Mouse (Mus musculus) layer of hippocampus, postnatal 25 days (tissue): ENCODE measurements around the gene Grin3b. TPM values are rescaled to one million over a fixed set of nuclear protein-coding genes. Genes with fewer than 3 reads are reported as not detected.
"Not testable (repeated sequence)": the region's sequence is repeated elsewhere in the genome, so short reads cannot be mapped to it uniquely, and the experiment has no call there.

Source experiments
- DNase-seq, 2 experiments: peaks; one replicate each; pipeline ENCODE4 v3.0.0; 2022; ENCODE audit warnings: mixed read lengths in 2 of 2, low spot score in 1 of 2; ENCODE audit errors: extremely low spot score in 1 of 2
- total RNA-seq, 2 experiments: library from RNA; stranded (reverse); gene quantifications; 2 replicates each; pipeline ENCODE4 v1.2.3; 2021

The Grin3b gene
- total RNA-seq, 2 experiments from 2014 or later = 0.12 to 0.15 TPM

- DNase-seq = no peak
Measured at GRCm38 (mm10) chr10:79934794-79935569, 35.5 kb upstream of the Grin3b start.

- DNase-seq = no peak
Measured at GRCm38 (mm10) chr10:79936284-79936910, 34.1 kb upstream of the Grin3b start.

GRCm38 (mm10) chr10:79936911-79937441 lies 33.5 kb upstream of the Grin3b start:
- DNase-seq = no peak

GRCm38 (mm10) chr10:79937775-79938526 lies 32.6 kb upstream of the Grin3b start:
- no peak for DNase-seq

GRCm38 (mm10) chr10:79940749-79941148 lies 29.8 kb upstream of the Grin3b start:
- DNase-seq = no peak

GRCm38 (mm10) chr10:79942988-79943387 lies 27.5 kb upstream of the Grin3b start:
- DNase-seq = no peak

- no peak for DNase-seq
Measured at GRCm38 (mm10) chr10:79943471-79943901, 27.0 kb upstream of the Grin3b start.

- DNase-seq = no peak
Measured at GRCm38 (mm10) chr10:79945507-79946234, 24.8 kb upstream of the Grin3b start.

- no peak for DNase-seq
Measured at GRCm38 (mm10) chr10:79946752-79947322, 23.7 kb upstream of the Grin3b start.

- no peak for DNase-seq
Measured at GRCm38 (mm10) chr10:79947502-79947901, 23.0 kb upstream of the Grin3b start.

- no peak for DNase-seq
Measured at GRCm38 (mm10) chr10:79949873-79950272, 20.6 kb upstream of the Grin3b start.

- no peak for DNase-seq
Measured at GRCm38 (mm10) chr10:79950661-79951060, 19.9 kb upstream of the Grin3b start.

GRCm38 (mm10) chr10:79953946-79954345 lies 16.6 kb upstream of the Grin3b start:
- DNase-seq = peak in 1 of 2 experiments; percentile 66

GRCm38 (mm10) chr10:79955691-79956090 lies 14.8 kb upstream of the Grin3b start:
- DNase-seq = no peak

GRCm38 (mm10) chr10:79956643-79957154 lies 13.8 kb upstream of the Grin3b start:
- DNase-seq = no peak

- DNase-seq = peak; percentile 66 to 74
Measured at GRCm38 (mm10) chr10:79958140-79958816, 12.2 kb upstream of the Grin3b start.

GRCm38 (mm10) chr10:79959412-79959811 lies 11.1 kb upstream of the Grin3b start:
- DNase-seq = not testable (repeated sequence)

- peak; percentile 98 to 99 for DNase-seq
Measured at GRCm38 (mm10) chr10:79959847-79960601, 10.5 kb upstream of the Grin3b start, which contains the start of gene Wdr18. Gene Wdr18, plus strand, starts transcription at chr10:79960152.
